Mouse (Mus musculus) heart, embryonic 15.5 days (tissue): ENCODE data around the gene Ap4m1. TPM values are rescaled to one million over a fixed set of nuclear protein-coding genes. Genes with fewer than 3 reads are reported as not detected.
"Not testable (repeated sequence)": the region's sequence is repeated elsewhere in the genome, so short reads cannot be mapped to it uniquely, and the experiment has no call there.

Source experiments
- ATAC-seq: fragments of 200-750 bp; cut with Nextera tagmentation; replicated peaks from 2 replicates; pipeline ENCODE4 v1.8.0; 2017; ENCODE audit warnings: low read depth, moderate TSS enrichment; ENCODE audit not compliant: insufficient number of reproducible peaks, insufficient read depth, low FRiP score
- H3K27ac ChIP-seq: fragments of 300-500 bp; sonication (generic); 2 replicates; pipeline ENCODE4 v1.5.1; 2015; ENCODE audit warnings: mild to moderate bottlenecking, inconsistent platforms
- H3K27me3 ChIP-seq: fragments of 300-500 bp; sonication (generic); 2 replicates; pipeline ENCODE4 v1.6.1; 2015; ENCODE audit warnings: inconsistent platforms
- H3K36me3 ChIP-seq: fragments of 300-500 bp; sonication (generic); 2 replicates; pipeline ENCODE4 v1.6.1; 2015; ENCODE audit warnings: mild to moderate bottlenecking, inconsistent platforms
- H3K4me1 ChIP-seq: fragments of 300-500 bp; sonication (generic); replicated peaks from 2 replicates; pipeline ENCODE4 v1.6.1; 2015; ENCODE audit warnings: inconsistent platforms
- H3K4me2 ChIP-seq: fragments of 300-500 bp; sonication (generic); 2 replicates; pipeline ENCODE4 v1.6.1; 2015; ENCODE audit warnings: inconsistent platforms, mild to moderate bottlenecking, moderate library complexity
- H3K4me3 ChIP-seq: fragments of 300-500 bp; sonication (generic); 2 replicates; pipeline ENCODE4 v1.5.1; 2015; ENCODE audit warnings: mild to moderate bottlenecking, inconsistent platforms
- H3K9ac ChIP-seq: fragments of 300-500 bp; sonication (generic); 2 replicates; pipeline ENCODE4 v1.6.1; 2015; ENCODE audit warnings: mild to moderate bottlenecking, inconsistent platforms
- H3K9me3 ChIP-seq: fragments of 300-500 bp; sonication (generic); replicated peaks from 2 replicates; pipeline ENCODE4 v1.6.1; 2016; ENCODE audit warnings: inconsistent platforms
- WGBS: fragments of 180-500 bp; shearing (Covaris S2); methylation state at CpG from one replicate; pipeline ENCODE4 v1.1.7; 2015; ENCODE audit warnings: mixed read lengths; 5-methylcytosine and 5-hydroxymethylcytosine counted together
- polyA plus RNA-seq: library from polyadenylated mRNA; unstranded; fragments of >200 nt; fragmentation: Nextera tagmentation; extraction: Ambion mirVana; gene quantifications from 2 replicates; pipeline ENCODE4 v1.2.1, GENCODE M21; 2015

The Ap4m1 gene
- polyA plus RNA-seq, 1 experiment from 2014 or later, result 10.4 TPM

- H3K36me3 ChIP-seq, result no peaks in the 10 kb centered on the region
- H3K4me2 ChIP-seq, result no peak overlapping the region
- no peak overlapping the region for H3K4me3 ChIP-seq
- WGBS, result 83% methylated on average over 3 of the region's 3 CpGs
- ATAC-seq, result no peak
- H3K9me3 ChIP-seq, result peaks cover 6% of the 10 kb centered on the region; the same call in 1 of the 2 replicates
- no peaks in the 10 kb centered on the region for H3K4me1 ChIP-seq
- H3K27me3 ChIP-seq, result no peaks in the 10 kb centered on the region
- no peak overlapping the region for H3K27ac ChIP-seq
- H3K9ac ChIP-seq, result no peak overlapping the region
These were observed 30.3 kb downstream of the Ap4m1 start for GRCm38 (mm10) chr5:138202086-138202485.

- WGBS, result 65% methylated on average over 1 of the region's 1 CpGs
- ATAC-seq, result no peak
These were observed 35.5 kb downstream of the Ap4m1 start for GRCm38 (mm10) chr5:138207253-138207652.

GRCm38 (mm10) chr5:138207873-138208272 lies 36.1 kb downstream of the Ap4m1 start:
- H3K9ac ChIP-seq, result no peak overlapping the region
- no peak overlapping the region for H3K27ac ChIP-seq
- 76% methylated on average over 4 of the region's 4 CpGs for WGBS
- H3K9me3 ChIP-seq, result peaks cover 6% of the 10 kb centered on the region; the same call in 1 of the 2 replicates
- H3K4me2 ChIP-seq, result no peak overlapping the region
- no peak overlapping the region for H3K4me3 ChIP-seq
- no peak for ATAC-seq
- H3K36me3 ChIP-seq, result no peaks in the 10 kb centered on the region
- H3K4me1 ChIP-seq, result no peaks in the 10 kb centered on the region
- no peaks in the 10 kb centered on the region for H3K27me3 ChIP-seq

More at GRCm38 (mm10) chr5:138207253-138207652, 35.5 kb downstream of the Ap4m1 start:
- Histone ChIP-seq H3K4me1 (no peaks in the 10 kb centered on the region), H3K4me3 (no peak overlapping the region), H3K4me2 (no peak overlapping the region), H3K27me3 (no peaks in the 10 kb centered on the region), H3K27ac (no peak overlapping the region), H3K9ac (no peak overlapping the region), H3K36me3 (no peaks in the 10 kb centered on the region), H3K9me3 (peaks cover 6% of the 10 kb centered on the region; the same call in 1 of the 2 replicates)

GRCm38 (mm10) chr5:138216632-138217031 lies 44.8 kb downstream of the Ap4m1 start:
- not testable (repeated sequence) for ATAC-seq, H3K4me2 ChIP-seq, H3K9ac ChIP-seq, H3K9me3 ChIP-seq, H3K27ac ChIP-seq, H3K4me3 ChIP-seq, H3K4me1 ChIP-seq, H3K36me3 ChIP-seq, H3K27me3 ChIP-seq
- WGBS, result 92% methylated on average over 13 of the region's 13 CpGs

GRCm38 (mm10) chr5:138219864-138220263 lies 48.1 kb downstream of the Ap4m1 start:
- H3K4me2 ChIP-seq, result no peak overlapping the region
- no peak overlapping the region for H3K4me3 ChIP-seq
- no peaks in the 10 kb centered on the region for H3K36me3 ChIP-seq
- no peak overlapping the region for H3K9ac ChIP-seq
- ATAC-seq, result no peak
- H3K27me3 ChIP-seq, result no peaks in the 10 kb centered on the region
- no peaks in the 10 kb centered on the region for H3K4me1 ChIP-seq
- no peak overlapping the region for H3K27ac ChIP-seq
- 41% methylated on average over 2 of the region's 2 CpGs for WGBS
- no peaks in the 10 kb centered on the region for H3K9me3 ChIP-seq

- Histone ChIP-seq H3K9me3 (no peaks in the 10 kb centered on the region), H3K4me3 (no peak overlapping the region), H3K27me3 (no peaks in the 10 kb centered on the region), H3K27ac (no peak overlapping the region), H3K4me2 (no peak overlapping the region), H3K9ac (no peak overlapping the region), H3K36me3 (no peaks in the 10 kb centered on the region), H3K4me1 (no peaks in the 10 kb centered on the region)
- WGBS, result 26% methylated on average over 4 of the region's 4 CpGs
- no peak for ATAC-seq
These were observed 50.3 kb downstream of the Ap4m1 start for GRCm38 (mm10) chr5:138222111-138222510.

- Histone ChIP-seq H3K4me2 (no peak overlapping the region), H3K4me1 (no peaks in the 10 kb centered on the region), H3K27me3 (no peaks in the 10 kb centered on the region), H3K4me3 (no peak overlapping the region), H3K9ac (no peak overlapping the region), H3K9me3 (no peaks in the 10 kb centered on the region), H3K27ac (no peak overlapping the region), H3K36me3 (no peaks in the 10 kb centered on the region)
- 37% methylated on average over 3 of the region's 3 CpGs for WGBS
- no peak for ATAC-seq
These were observed 51.5 kb downstream of the Ap4m1 start for GRCm38 (mm10) chr5:138223287-138223686.

GRCm38 (mm10) chr5:138225700-138226099 lies 53.9 kb downstream of the Ap4m1 start, which contains the start of gene Nxpe5:
Gene Nxpe5, plus strand, starts transcription at chr5:138225898.
- H3K9me3 ChIP-seq, result no peaks in the 10 kb centered on the region
- H3K36me3 ChIP-seq, result no peaks in the 10 kb centered on the region
- no peak within 1 kb of the TSS for H3K9ac ChIP-seq
- no peak within 1 kb of the TSS for H3K4me2 ChIP-seq
- no peak within 1 kb of the TSS for H3K4me3 ChIP-seq
- no peak for ATAC-seq
- H3K27ac ChIP-seq, result no peak within 1 kb of the TSS
- no peaks in the 10 kb centered on the region for H3K27me3 ChIP-seq
- WGBS, result 53% methylated on average over 2 of the region's 2 CpGs
- no peaks in the 10 kb centered on the region for H3K4me1 ChIP-seq

GRCm38 (mm10) chr5:138226491-138226890 lies 54.7 kb downstream of the Ap4m1 start:
- H3K4me3 ChIP-seq, result no peak overlapping the region
- no peak overlapping the region for H3K4me2 ChIP-seq
- H3K4me1 ChIP-seq, result no peaks in the 10 kb centered on the region
- no peaks in the 10 kb centered on the region for H3K9me3 ChIP-seq
- H3K36me3 ChIP-seq, result no peaks in the 10 kb centered on the region
- ATAC-seq, result no peak
- no peak overlapping the region for H3K27ac ChIP-seq
- H3K9ac ChIP-seq, result no peak overlapping the region
- H3K27me3 ChIP-seq, result no peaks in the 10 kb centered on the region
- WGBS, result 69% methylated on average over 4 of the region's 4 CpGs

- H3K36me3 ChIP-seq, result no peaks in the 10 kb centered on the region
- no peaks in the 10 kb centered on the region for H3K9me3 ChIP-seq
- H3K4me3 ChIP-seq, result no peak overlapping the region
- H3K4me1 ChIP-seq, result no peaks in the 10 kb centered on the region
- no peak overlapping the region for H3K27ac ChIP-seq
- no peak for ATAC-seq
- no peaks in the 10 kb centered on the region for H3K27me3 ChIP-seq
- H3K9ac ChIP-seq, result no peak overlapping the region
- 46% methylated on average over 2 of the region's 2 CpGs for WGBS
- no peak overlapping the region for H3K4me2 ChIP-seq
These were observed 55.6 kb downstream of the Ap4m1 start for GRCm38 (mm10) chr5:138227367-138227766.

- H3K36me3 ChIP-seq, result no peaks in the 10 kb centered on the region
- no peak overlapping the region for H3K4me2 ChIP-seq
- no peak for ATAC-seq
- no peak overlapping the region for H3K27ac ChIP-seq
- no peaks in the 10 kb centered on the region for H3K27me3 ChIP-seq
- no peaks in the 10 kb centered on the region for H3K9me3 ChIP-seq
- 47% methylated on average over 3 of the region's 3 CpGs for WGBS
- no peak overlapping the region for H3K4me3 ChIP-seq
- H3K4me1 ChIP-seq, result no peaks in the 10 kb centered on the region
- no peak overlapping the region for H3K9ac ChIP-seq
These were observed 56.2 kb downstream of the Ap4m1 start for GRCm38 (mm10) chr5:138228026-138228425.

- WGBS, result 82% methylated on average over 3 of the region's 3 CpGs
- H3K9ac ChIP-seq, result no peak overlapping the region
- no peak for ATAC-seq
- no peak overlapping the region for H3K27ac ChIP-seq
- H3K4me2 ChIP-seq, result no peak overlapping the region
- no peaks in the 10 kb centered on the region for H3K4me1 ChIP-seq
- H3K4me3 ChIP-seq, result no peak overlapping the region
- H3K36me3 ChIP-seq, result no peaks in the 10 kb centered on the region
- no peaks in the 10 kb centered on the region for H3K9me3 ChIP-seq
- H3K27me3 ChIP-seq, result no peaks in the 10 kb centered on the region
These were observed 57.7 kb downstream of the Ap4m1 start for GRCm38 (mm10) chr5:138229511-138229910.
